Mouse (Mus musculus) stomach, embryonic 14.5 days (tissue): ENCODE measurements around the gene Thbd. TPM values are rescaled to one million over a fixed set of nuclear protein-coding genes. Genes with fewer than 3 reads are reported as not detected.

Experiments used
- ATAC-seq: fragments of 200-750 bp; cut with Nextera tagmentation; 2 replicates; pipeline ENCODE4 v1.8.0; 2017; ENCODE audit warnings: low read depth, moderate TSS enrichment; ENCODE audit not compliant: insufficient number of reproducible peaks, insufficient read depth, low FRiP score
- H3K27ac ChIP-seq: fragments of 300-500 bp; sonication (generic); 2 replicates; pipeline ENCODE4 v1.5.1; 2014; ENCODE audit warnings: mild to moderate bottlenecking, low read length, moderate library complexity, mixed read lengths
- H3K27me3 ChIP-seq: fragments of 300-500 bp; sonication (generic); 2 replicates; pipeline ENCODE4 v1.6.1; 2014; ENCODE audit warnings: low read length, control low read depth, mixed read lengths; ENCODE audit not compliant: control insufficient read depth, insufficient read depth
- H3K36me3 ChIP-seq: fragments of 300-500 bp; sonication (generic); 2 replicates; pipeline ENCODE4 v1.6.1; 2014; ENCODE audit warnings: mild to moderate bottlenecking, control low read depth, low read length, moderate library complexity, mixed read lengths; ENCODE audit not compliant: control insufficient read depth, insufficient read depth
- H3K4me1 ChIP-seq: fragments of 300-500 bp; sonication (generic); 2 replicates; pipeline ENCODE4 v1.6.1; 2014; ENCODE audit warnings: low read length, control low read depth, mixed read lengths; ENCODE audit not compliant: control insufficient read depth, insufficient read depth
- H3K4me2 ChIP-seq: fragments of 300-500 bp; sonication (generic); replicated peaks from 2 replicates; pipeline ENCODE4 v1.6.1; 2014; ENCODE audit warnings: low read depth, low read length, control low read depth
- H3K4me3 ChIP-seq: fragments of 300-500 bp; sonication (generic); 2 replicates; pipeline ENCODE4 v1.5.1; 2014; ENCODE audit warnings: low read depth, low read length, control low read depth
- H3K9ac ChIP-seq: fragments of 300-500 bp; sonication (generic); replicated peaks from 2 replicates; pipeline ENCODE4 v1.6.1; 2014; ENCODE audit warnings: low read depth, mild to moderate bottlenecking, control low read depth, low read length, moderate library complexity, mixed read lengths
- H3K9me3 ChIP-seq: fragments of 300-500 bp; sonication (generic); 2 replicates; pipeline ENCODE4 v1.6.1; 2016; ENCODE audit warnings: low read depth, low read length, control low read depth; ENCODE audit not compliant: control insufficient read depth
- WGBS: fragments of 180-500 bp; shearing (Covaris S2); extraction: QIAGEN DNeasy Blood & Tissue Kit; methylation state at CpG from one replicate; pipeline ENCODE4 v1.1.7; 2014; 5-methylcytosine and 5-hydroxymethylcytosine counted together
- polyA plus RNA-seq: library from polyadenylated mRNA; unstranded; fragments of >200 nt; fragmentation: Nextera tagmentation; extraction: Ambion mirVana; gene quantifications from 2 replicates; pipeline ENCODE4 v1.2.1, GENCODE M21; 2014

Thbd gene
- polyA plus RNA-seq, 1 experiment from 2014 or later = 25.9 TPM

GRCm38 (mm10) chr2:148432346-148432745 is 24.4 kb upstream of the Thbd start:
- no peak overlapping the region for H3K4me2 ChIP-seq
- no peaks in the 10 kb centered on the region for H3K9me3 ChIP-seq
- WGBS = 42% methylated on average over 2 of the region's 2 CpGs
- H3K4me1 ChIP-seq = no peaks in the 10 kb centered on the region
- H3K27me3 ChIP-seq = no peaks in the 10 kb centered on the region
- H3K36me3 ChIP-seq = no peaks in the 10 kb centered on the region
- H3K27ac ChIP-seq = no peak overlapping the region
- H3K9ac ChIP-seq = no peak overlapping the region
- no peak for ATAC-seq
- no peak overlapping the region for H3K4me3 ChIP-seq

GRCm38 (mm10) chr2:148430941-148431340 is 23.0 kb upstream of the Thbd start:
- no peak overlapping the region for H3K4me3 ChIP-seq
- H3K4me2 ChIP-seq = no peak overlapping the region
- H3K9me3 ChIP-seq = no peaks in the 10 kb centered on the region
- H3K9ac ChIP-seq = no peak overlapping the region
- WGBS = 60% methylated on average over 4 of the region's 4 CpGs
- no peak for ATAC-seq
- no peaks in the 10 kb centered on the region for H3K4me1 ChIP-seq
- H3K36me3 ChIP-seq = no peaks in the 10 kb centered on the region
- H3K27me3 ChIP-seq = no peaks in the 10 kb centered on the region
- no peak overlapping the region for H3K27ac ChIP-seq

GRCm38 (mm10) chr2:148429001-148429505 is 21.1 kb upstream of the Thbd start:
- Histone ChIP-seq H3K4me1 (no peaks in the 10 kb centered on the region), H3K9ac (no peak overlapping the region), H3K36me3 (no peaks in the 10 kb centered on the region), H3K9me3 (no peaks in the 10 kb centered on the region), H3K4me2 (no peak overlapping the region), H3K4me3 (no peak overlapping the region), H3K27me3 (no peaks in the 10 kb centered on the region), H3K27ac (no peak overlapping the region)
- no peak for ATAC-seq

- no peak for ATAC-seq
- H3K4me3 ChIP-seq = no peak overlapping the region
- no peaks in the 10 kb centered on the region for H3K27me3 ChIP-seq
- no peak overlapping the region for H3K9ac ChIP-seq
- H3K4me1 ChIP-seq = no peaks in the 10 kb centered on the region
- H3K4me2 ChIP-seq = no peak overlapping the region
- H3K36me3 ChIP-seq = no peaks in the 10 kb centered on the region
- 79% methylated on average over 3 of the region's 3 CpGs for WGBS
- H3K27ac ChIP-seq = no peak overlapping the region
- no peaks in the 10 kb centered on the region for H3K9me3 ChIP-seq
These were observed 20.5 kb upstream of the Thbd start for GRCm38 (mm10) chr2:148428523-148428922.

- no peaks in the 10 kb centered on the region for H3K36me3 ChIP-seq
- no peak overlapping the region for H3K9ac ChIP-seq
- no peak overlapping the region for H3K4me2 ChIP-seq
- no peak for ATAC-seq
- H3K9me3 ChIP-seq = no peaks in the 10 kb centered on the region
- H3K4me1 ChIP-seq = no peaks in the 10 kb centered on the region
- no peaks in the 10 kb centered on the region for H3K27me3 ChIP-seq
- no peak overlapping the region for H3K27ac ChIP-seq
- WGBS = 84% methylated on average over 3 of the region's 3 CpGs
- H3K4me3 ChIP-seq = no peak overlapping the region
These were observed 19.6 kb upstream of the Thbd start for GRCm38 (mm10) chr2:148427553-148427952.

- Histone ChIP-seq H3K9me3 (no peaks in the 10 kb centered on the region), H3K4me3 (no peak overlapping the region), H3K36me3 (no peaks in the 10 kb centered on the region), H3K27ac (no peak overlapping the region), H3K4me1 (peaks cover 5% of the 10 kb centered on the region; the same call in 1 of the 2 replicates), H3K9ac (no peak overlapping the region), H3K4me2 (no peak overlapping the region), H3K27me3 (no peaks in the 10 kb centered on the region)
- no peak for ATAC-seq
- WGBS = 72% methylated on average over 5 of the region's 5 CpGs
These were observed 17.9 kb upstream of the Thbd start for GRCm38 (mm10) chr2:148425709-148426382.

- WGBS = 54% methylated on average over 1 of the region's 1 CpGs
- no peak for ATAC-seq
- no peaks in the 10 kb centered on the region for H3K9me3 ChIP-seq
- no peak overlapping the region for H3K27ac ChIP-seq
- no peak overlapping the region for H3K9ac ChIP-seq
- no peaks in the 10 kb centered on the region for H3K36me3 ChIP-seq
- no peaks in the 10 kb centered on the region for H3K27me3 ChIP-seq
- H3K4me3 ChIP-seq = no peak overlapping the region
- peaks cover 15% of the 10 kb centered on the region; the same call in 1 of the 2 replicates for H3K4me1 ChIP-seq
- no peak overlapping the region for H3K4me2 ChIP-seq
These were observed 13.7 kb upstream of the Thbd start for GRCm38 (mm10) chr2:148421706-148422105.

- Histone ChIP-seq H3K4me1 (peaks cover 15% of the 10 kb centered on the region; the same call in 1 of the 2 replicates), H3K9me3 (no peaks in the 10 kb centered on the region), H3K4me2 (no peak overlapping the region), H3K27ac (no peak overlapping the region), H3K36me3 (no peaks in the 10 kb centered on the region), H3K27me3 (no peaks in the 10 kb centered on the region), H3K4me3 (no peak overlapping the region), H3K9ac (no peak overlapping the region)
- ATAC-seq = 0 out of 2 replicates have a peak, but pooled peaks have one; percentile 10
- WGBS = 39% methylated on average over 1 of the region's 1 CpGs
These were observed 13.1 kb upstream of the Thbd start for GRCm38 (mm10) chr2:148421112-148421511.

GRCm38 (mm10) chr2:148419776-148420175 is 11.8 kb upstream of the Thbd start:
- no peak overlapping the region for H3K27ac ChIP-seq
- H3K9me3 ChIP-seq = no peaks in the 10 kb centered on the region
- H3K9ac ChIP-seq = no peak overlapping the region
- H3K4me2 ChIP-seq = no peak overlapping the region
- H3K36me3 ChIP-seq = no peaks in the 10 kb centered on the region
- H3K4me3 ChIP-seq = no peak overlapping the region
- H3K4me1 ChIP-seq = peaks cover 15% of the 10 kb centered on the region; the same call in 1 of the 2 replicates
- ATAC-seq = no peak
- no peaks in the 10 kb centered on the region for H3K27me3 ChIP-seq
- 47% methylated on average over 2 of the region's 2 CpGs for WGBS
